Mouse (Mus musculus) adrenal gland, postnatal 10 days (tissue): ENCODE data around the gene Gbf1. TPM values are rescaled to one million over a fixed set of nuclear protein-coding genes. Genes with fewer than 3 reads are reported as not detected.
A peak's percentile ranks its signal among the peaks of the same experiment; 100 is the strongest.

Source experiments
- DNase-seq: peaks from one replicate; pipeline ENCODE4 v3.0.0; 2021; ENCODE audit warnings: mixed read lengths
- total RNA-seq, 2 experiments: library from RNA; stranded (reverse); gene quantifications; 2 replicates each; pipeline ENCODE4 v1.2.3; 2021

Gbf1 gene
- total RNA-seq, 2 experiments from 2014 or later: 50.5 to 60.0 TPM

GRCm38 (mm10) chr19:46223118-46223517 is 70.8 kb downstream of the Gbf1 start:
- no peak for DNase-seq

DNA sequence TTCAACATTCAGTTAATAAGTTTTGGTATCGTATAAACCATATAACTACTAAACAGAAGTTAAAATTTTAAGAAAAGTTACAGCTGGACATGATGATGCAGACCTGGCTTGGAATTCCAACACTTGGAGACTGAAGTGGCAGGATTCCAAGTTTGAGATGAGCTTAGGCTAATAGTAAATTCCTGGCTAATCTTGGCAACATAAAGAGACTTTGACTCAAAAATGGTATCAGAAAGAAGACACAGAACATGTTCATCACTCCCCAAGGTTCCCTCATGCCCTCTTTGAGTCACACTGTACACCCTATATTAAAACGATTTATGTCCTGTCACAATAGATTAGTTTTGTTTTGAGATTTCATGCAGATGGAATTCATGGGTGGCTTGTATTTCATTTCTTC is 72.6 kb downstream of the Gbf1 start:
- no peak for DNase-seq

- no peak for DNase-seq
Measured at GRCm38 (mm10) chr19:46225506-46225905, 73.2 kb downstream of the Gbf1 start.

DNA sequence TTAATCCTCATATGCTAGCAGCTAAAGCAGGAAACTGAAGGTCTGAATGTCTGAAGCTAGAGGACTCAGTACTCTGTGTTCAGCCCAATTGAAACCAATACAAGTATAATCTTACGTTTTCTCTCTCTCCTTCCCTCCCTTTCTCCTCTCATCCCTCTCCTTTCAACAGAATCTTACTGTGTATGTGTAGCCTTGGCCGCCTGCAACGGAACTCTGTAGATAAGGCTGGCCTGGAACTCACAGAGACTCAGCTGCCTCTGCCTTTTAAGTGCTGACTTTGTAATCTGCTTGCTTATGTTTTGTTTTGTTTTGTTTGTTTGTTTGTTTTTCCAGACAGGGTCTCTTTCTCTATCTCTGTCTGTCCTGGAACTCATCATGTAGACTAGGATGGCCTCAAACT is 74.0 kb downstream of the Gbf1 start:
- DNase-seq: no peak

DNA sequence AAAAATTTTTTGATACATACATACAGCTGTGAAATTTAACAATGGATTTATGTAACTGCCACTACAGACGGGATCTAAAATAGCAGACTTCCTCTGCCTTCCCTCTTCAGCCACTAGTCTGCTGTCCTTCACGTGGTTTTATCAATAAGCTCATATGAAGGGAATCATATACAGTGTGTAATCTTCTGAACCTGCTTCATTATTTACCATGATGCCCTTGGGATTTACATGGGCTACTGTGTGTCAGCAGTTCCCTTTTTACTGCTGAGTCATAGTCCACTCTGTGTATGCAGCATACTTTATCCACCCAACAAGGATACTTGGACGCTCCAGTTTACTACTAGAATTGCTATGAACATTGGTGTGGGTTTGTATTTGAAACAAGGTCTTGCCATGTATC is 75.0 kb downstream of the Gbf1 start:
- DNase-seq: no peak

DNA sequence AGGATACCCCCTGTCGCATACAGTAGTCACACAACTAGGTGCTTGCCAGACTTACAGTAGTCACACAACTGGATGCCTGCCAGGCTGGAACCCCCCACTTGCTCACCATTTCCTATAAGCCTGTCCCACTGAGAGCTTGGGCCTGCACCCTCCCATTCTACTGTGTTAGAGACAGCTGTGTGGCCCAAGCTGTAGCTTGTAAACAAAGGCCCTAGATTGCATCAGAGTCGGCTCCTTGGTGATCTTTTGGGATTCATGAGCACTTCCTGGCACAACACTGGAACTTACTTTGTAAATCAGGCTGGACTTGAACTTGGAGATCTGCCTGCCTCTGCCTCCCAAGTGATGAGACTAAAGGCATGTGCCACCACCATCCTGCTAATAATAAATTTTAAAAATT is 82.1 kb downstream of the Gbf1 start:
- no peak for DNase-seq

GRCm38 (mm10) chr19:46236658-46237057 is 84.3 kb downstream of the Gbf1 start:
- no peak for DNase-seq

DNA sequence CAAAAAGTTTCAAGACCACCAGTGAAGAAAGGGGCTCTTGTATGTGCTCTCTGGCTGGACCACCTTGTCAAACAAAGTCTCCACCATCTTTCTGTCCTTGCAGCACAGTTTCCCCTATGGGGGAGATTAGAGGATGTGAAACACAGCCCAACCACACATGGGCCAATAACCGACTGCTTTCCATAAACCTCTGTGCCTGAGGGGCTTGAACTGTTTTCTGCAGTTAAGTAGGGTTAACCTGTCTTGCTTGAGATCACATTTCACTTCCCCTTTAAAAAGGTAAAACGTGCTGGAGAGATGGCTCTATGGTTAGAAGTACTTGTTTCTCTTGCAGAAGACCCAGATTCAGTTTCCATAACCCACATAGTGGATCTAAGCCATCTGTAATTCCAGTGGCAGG is 87.9 kb downstream of the Gbf1 start:
- DNase-seq: no peak

GRCm38 (mm10) chr19:46242416-46242815 is 90.1 kb downstream of the Gbf1 start:
- DNase-seq: no peak

GRCm38 (mm10) chr19:46244628-46245027 is 92.3 kb downstream of the Gbf1 start:
- no peak for DNase-seq

DNA sequence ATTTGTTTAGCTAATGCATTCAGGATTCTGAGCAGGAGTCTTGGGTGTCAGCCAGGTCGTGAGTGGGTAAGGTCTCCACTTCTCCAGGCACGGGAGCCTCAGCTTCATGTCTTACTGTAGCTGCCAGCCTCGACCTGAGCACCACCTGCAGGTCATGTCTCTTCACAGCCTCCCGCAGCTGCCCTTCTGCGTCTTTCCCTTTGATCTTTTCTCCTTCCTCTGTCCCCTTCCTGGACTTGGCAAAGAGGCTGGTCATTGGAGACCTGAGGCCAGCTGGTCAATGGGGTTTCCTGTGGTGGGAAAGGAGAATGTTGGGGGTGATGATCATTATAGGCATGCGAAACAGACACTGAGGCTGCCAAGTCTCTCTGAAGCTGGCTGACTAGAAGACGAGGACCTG is 96.7 kb downstream of the Gbf1 start:
- peak; percentile 27 for DNase-seq

DNA sequence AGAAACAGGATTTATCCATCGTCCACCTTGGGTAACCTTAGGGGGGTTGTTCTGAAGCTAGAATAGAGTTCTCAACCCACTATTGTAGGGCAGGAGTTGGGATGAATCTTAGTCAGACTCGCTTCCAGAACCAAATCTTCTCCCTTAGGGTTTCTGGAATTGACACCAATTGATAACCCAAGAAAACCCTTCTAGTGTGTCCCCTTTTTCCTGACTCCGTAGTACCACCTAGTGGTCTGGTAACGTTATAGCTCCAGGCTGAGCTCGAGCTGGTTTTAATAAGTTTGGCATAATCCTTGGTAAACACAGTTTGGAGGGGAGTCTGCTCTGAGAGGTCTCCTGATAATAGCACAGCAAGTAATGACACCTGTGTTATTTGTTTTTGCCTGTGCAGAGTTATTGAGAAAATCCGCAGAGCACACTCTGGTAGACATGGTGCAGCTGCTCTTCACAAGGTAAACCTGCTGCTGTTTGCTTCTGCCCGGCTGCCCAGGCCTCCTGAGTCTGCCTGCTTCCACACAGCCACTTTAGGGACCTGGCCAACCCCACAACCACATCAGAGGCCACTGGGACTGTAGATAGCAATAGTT is 101.9 kb downstream of the Gbf1 start:
- peak; percentile 45 for DNase-seq

DNA sequence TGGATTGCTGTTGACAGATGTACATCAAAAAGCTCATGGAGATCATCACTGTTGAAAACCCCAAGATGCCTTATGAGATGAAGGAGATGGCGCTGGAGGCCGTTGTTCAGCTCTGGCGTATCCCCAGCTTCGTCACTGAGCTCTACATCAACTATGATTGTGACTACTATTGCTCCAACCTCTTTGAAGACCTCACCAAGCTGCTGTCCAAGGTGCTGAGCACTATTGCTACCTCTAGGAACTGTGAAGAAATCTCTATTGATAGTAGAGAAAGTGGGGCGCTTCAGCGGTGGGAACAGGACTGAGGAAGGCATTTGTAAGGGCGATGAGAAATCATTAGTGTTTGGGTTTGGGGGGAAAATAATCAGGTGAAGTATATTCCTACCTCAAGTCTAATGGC is 112.5 kb downstream of the Gbf1 start:
- no peak for DNase-seq

DNA sequence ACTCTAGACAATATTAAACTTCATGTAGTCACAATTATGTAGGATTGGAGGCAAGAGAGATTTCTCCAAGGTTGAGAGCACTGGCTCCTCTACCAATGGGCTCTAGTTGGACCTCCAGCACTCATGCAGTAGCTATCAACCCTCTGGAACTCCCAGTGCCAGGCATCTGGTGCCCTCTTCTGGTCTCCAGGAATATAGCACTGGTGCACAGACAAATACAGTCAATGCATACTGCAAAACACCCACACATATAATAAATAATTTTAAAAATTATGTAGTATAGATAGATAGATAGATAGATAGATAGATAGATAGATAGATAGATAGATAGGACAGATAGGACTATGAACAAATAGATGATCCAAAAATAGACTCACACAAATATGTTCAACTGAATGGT is 123.0 kb downstream of the Gbf1 start:
- no peak for DNase-seq

GRCm38 (mm10) chr19:46282081-46282849 is 130.0 kb downstream of the Gbf1 start:
- DNase-seq: no peak

DNA sequence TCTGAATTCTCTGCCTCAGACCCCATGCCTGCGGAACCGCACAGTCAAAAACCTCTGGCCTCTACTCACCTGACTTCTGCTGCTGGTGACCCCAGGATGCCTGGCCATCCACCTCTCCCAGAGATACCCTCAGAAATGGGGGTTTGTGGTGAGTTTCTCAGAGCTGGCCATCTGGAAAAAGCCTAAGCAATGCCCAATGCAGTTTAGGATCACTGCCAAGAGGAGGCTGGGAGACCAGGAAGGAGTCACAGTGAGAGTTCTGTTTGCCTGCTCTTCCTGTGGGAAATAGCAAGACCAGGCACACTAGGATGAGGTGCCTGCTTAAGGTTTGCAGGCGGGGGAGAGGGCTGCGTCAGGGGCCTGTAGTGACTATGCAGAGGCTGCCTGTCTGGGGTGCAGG is 132.4 kb downstream of the Gbf1 start:
- DNase-seq: no peak

DNA sequence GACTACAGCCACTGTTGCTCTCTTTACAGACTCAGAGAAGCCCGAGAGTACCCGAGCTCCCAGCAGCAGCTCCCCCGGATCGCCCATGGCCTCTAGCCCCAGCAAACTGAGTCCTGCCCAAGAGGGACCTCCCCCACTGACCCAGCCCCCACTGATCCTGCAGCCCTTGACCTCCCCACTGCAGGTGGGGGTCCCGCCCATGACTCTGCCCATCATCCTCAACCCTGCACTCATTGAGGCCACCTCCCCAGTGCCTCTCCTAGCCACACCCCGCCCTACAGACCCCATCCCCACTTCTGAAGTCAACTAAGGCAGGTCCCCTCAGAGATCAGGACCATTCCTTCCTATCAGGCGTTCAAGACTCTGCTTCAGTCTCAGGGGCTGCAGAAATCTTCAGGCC is 133.3 kb downstream of the Gbf1 start:
- no peak for DNase-seq

- no peak for DNase-seq
Measured at GRCm38 (mm10) chr19:46286047-46286446, 133.7 kb downstream of the Gbf1 start.

DNA sequence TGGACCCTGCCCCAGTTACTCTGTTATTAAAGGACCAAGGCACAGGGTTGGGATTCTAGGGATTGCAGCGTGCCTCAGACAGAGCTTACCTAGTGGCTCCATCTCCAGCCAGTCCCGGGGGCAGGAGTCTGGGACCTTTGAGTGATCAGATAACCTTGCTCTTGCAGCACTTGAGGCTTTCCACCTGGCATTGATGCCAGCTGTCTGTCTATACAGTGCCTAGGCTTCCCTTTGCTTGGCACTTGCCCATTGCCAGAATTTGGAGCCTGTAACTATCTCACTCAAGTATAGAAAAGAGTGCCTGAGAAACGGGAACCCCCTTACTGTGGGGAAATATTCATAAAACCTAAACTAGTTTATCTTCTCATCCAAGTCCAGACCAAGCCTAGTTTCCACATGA is 134.6 kb downstream of the Gbf1 start:
- no peak for DNase-seq

- DNase-seq: no peak
Measured at GRCm38 (mm10) chr19:46287566-46287965, 135.3 kb downstream of the Gbf1 start.

GRCm38 (mm10) chr19:46290535-46291105 is 138.3 kb downstream of the Gbf1 start:
- DNase-seq: no peak

GRCm38 (mm10) chr19:46296938-46297337 is 144.6 kb downstream of the Gbf1 start:
- DNase-seq: no peak

- DNase-seq: no peak
Measured at GRCm38 (mm10) chr19:46300294-46301045, 148.2 kb downstream of the Gbf1 start.
